Mouse (Mus musculus): ENCODE measurements around the gene Emilin3. TPM values are rescaled to one million over a fixed set of nuclear protein-coding genes. Genes with fewer than 3 reads are reported as not detected.

The Emilin3 gene
- polyA plus RNA-seq, 1 experiment = 0.11 TPM

GRCm38 (mm10) chr2:160918154-160918929, 6.2 kb upstream of the Emilin3 start:
- TF ChIP-seq POLR2A (IDR thresholded peaks at IDR 0.05; ENCODE audit: control insufficient read depth, extremely low read depth, insufficient read depth, low read length, poor library complexity) = no peak
- TF ChIP-seq CTCF (IDR thresholded peaks at IDR 0.05; ENCODE audit: borderline replicate concordance, control insufficient read depth, extremely low read depth, insufficient read depth, low read length, poor library complexity) = no peak
- H3K27me3 ChIP-seq (ENCODE audit: control insufficient read depth, insufficient read depth, low read length) = no peaks in the 10 kb centered on the region
- WGBS = 78% methylated on average over 8 of the region's 8 CpGs

DNA sequence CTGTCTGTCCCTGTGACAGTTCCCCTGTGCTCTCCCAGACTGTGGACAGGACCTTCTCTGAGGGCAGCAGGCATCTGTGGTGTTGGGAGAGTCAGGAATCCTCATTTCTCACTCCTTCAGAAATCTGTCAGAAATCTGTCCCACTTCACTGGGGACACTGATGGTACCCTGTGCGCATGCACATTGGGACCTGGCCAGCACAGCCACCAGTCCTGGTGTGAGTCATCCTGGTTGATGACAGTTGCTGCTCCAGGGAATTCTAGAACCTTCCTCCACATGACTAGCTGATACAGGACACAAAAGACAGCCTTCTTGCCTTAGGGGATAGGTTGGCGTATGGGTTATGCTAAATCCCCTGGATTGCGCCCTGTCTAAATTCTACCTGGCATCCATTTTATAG, 5.2 kb upstream of the Emilin3 start:
- H3K4me1 ChIP-seq (replicated peaks; ENCODE audit: control insufficient read depth, insufficient read depth, low read length) = no peaks in the 10 kb centered on the region
- no peaks in the 10 kb centered on the region for H3K36me3 ChIP-seq (ENCODE audit: control insufficient read depth, insufficient read depth, low read length)
- DNase-seq = no peak
- H3K4me3 ChIP-seq (ENCODE audit: control insufficient read depth, insufficient read depth, low read length) = no peak overlapping the region
- 94% methylated on average over 3 of the region's 3 CpGs for WGBS
- TF ChIP-seq CTCF (IDR thresholded peaks at IDR 0.05; ENCODE audit: borderline replicate concordance, control insufficient read depth, extremely low read depth, insufficient read depth, low read length, poor library complexity) (no peak), POLR2A (IDR thresholded peaks at IDR 0.05; ENCODE audit: control insufficient read depth, extremely low read depth, insufficient read depth, low read length, poor library complexity) (no peak)
- peaks cover 2% of the 10 kb centered on the region; the same call in 1 of the 2 replicates for H3K27me3 ChIP-seq (ENCODE audit: control insufficient read depth, insufficient read depth, low read length)
- no peak overlapping the region for H3K27ac ChIP-seq (ENCODE audit: control insufficient read depth, insufficient read depth, low read length)

More at GRCm38 (mm10) chr2:160918154-160918929, 6.2 kb upstream of the Emilin3 start:
- Histone ChIP-seq H3K4me1 (replicated peaks; ENCODE audit: control insufficient read depth, insufficient read depth, low read length) (no peaks in the 10 kb centered on the region), H3K27ac (ENCODE audit: control insufficient read depth, insufficient read depth, low read length) (no peak overlapping the region), H3K36me3 (ENCODE audit: control insufficient read depth, insufficient read depth, low read length) (no peaks in the 10 kb centered on the region), H3K4me3 (ENCODE audit: control insufficient read depth, insufficient read depth, low read length) (no peak overlapping the region)
- DNase-seq = no peak

DNA sequence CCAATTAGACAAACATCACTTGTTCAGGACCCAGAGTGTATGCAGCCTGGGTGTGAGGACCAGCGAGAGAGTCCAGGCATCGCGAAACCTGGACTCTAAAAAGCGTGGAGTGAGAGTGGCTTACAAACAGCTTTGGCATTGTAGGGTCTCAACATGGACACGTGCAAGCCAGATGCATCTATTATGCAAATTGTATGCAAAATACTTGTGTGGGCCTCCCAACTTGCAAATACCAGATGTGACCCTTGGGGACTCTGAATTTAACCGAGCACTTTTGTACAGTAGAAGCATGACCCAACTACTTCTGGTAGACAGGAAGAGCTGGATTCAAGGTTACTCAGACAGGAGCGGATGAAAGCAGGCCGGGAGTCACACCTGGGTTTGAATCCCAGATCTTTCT, 4.6 kb upstream of the Emilin3 start:
- no peak for TF ChIP-seq POLR2A (IDR thresholded peaks at IDR 0.05; ENCODE audit: control insufficient read depth, extremely low read depth, insufficient read depth, low read length, poor library complexity)
- TF ChIP-seq CTCF (IDR thresholded peaks at IDR 0.05; ENCODE audit: borderline replicate concordance, control insufficient read depth, extremely low read depth, insufficient read depth, low read length, poor library complexity) = no peak
- no peak for DNase-seq
- Histone ChIP-seq H3K4me3 (ENCODE audit: control insufficient read depth, insufficient read depth, low read length) (no peak overlapping the region), H3K36me3 (ENCODE audit: control insufficient read depth, insufficient read depth, low read length) (no peaks in the 10 kb centered on the region), H3K27me3 (ENCODE audit: control insufficient read depth, insufficient read depth, low read length) (peaks cover 3% of the 10 kb centered on the region; the same call in 1 of the 2 replicates), H3K4me1 (replicated peaks; ENCODE audit: control insufficient read depth, insufficient read depth, low read length) (no peaks in the 10 kb centered on the region), H3K27ac (ENCODE audit: control insufficient read depth, insufficient read depth, low read length) (no peak overlapping the region)
- WGBS = 87% methylated on average over 8 of the region's 8 CpGs

DNA sequence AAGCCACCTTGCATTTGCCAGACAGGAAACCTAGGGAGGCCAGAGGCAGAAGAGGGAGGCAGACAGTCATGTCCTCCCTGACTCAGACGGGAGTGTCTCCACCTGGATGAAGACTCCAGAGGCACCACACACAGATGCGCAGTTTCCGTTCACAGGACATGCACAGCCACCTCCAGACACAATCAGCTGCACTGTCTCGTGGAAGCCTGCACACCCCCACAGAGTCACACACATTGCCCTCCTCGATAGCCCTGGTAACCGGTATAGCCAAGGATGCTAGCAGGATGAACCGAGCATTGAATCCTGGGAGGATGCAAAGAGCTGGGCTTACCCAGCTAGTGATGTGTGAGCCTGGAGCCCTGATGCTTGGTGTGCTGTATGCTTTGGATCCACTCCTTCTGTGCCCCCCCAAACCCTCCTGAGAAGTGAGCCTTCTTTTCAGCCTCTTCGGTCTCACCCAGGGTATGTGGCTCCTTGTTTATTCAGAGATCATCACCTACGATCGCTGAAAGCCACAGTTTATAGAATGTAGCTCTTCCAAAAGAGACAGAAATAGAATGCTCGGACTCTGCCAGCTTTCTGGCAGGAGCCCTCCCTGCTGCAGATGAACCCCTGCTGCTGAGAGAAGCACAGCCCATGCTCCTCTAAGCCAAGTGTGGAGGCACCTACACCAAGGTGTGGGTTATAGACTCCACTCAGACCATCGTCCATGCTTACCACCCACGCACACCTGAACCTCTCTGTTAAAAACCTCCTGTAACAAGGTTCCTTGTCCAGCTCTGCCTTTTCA, 3.9 kb upstream of the Emilin3 start:
- TF ChIP-seq CTCF (IDR thresholded peaks at IDR 0.05; ENCODE audit: borderline replicate concordance, control insufficient read depth, extremely low read depth, insufficient read depth, low read length, poor library complexity) (no peak), POLR2A (IDR thresholded peaks at IDR 0.05; ENCODE audit: control insufficient read depth, extremely low read depth, insufficient read depth, low read length, poor library complexity) (no peak)
- Histone ChIP-seq H3K27me3 (ENCODE audit: control insufficient read depth, insufficient read depth, low read length) (peaks cover 10% of the 10 kb centered on the region), H3K4me3 (ENCODE audit: control insufficient read depth, insufficient read depth, low read length) (no peak overlapping the region), H3K36me3 (ENCODE audit: control insufficient read depth, insufficient read depth, low read length) (no peaks in the 10 kb centered on the region), H3K27ac (ENCODE audit: control insufficient read depth, insufficient read depth, low read length) (no peak overlapping the region), H3K4me1 (replicated peaks; ENCODE audit: control insufficient read depth, insufficient read depth, low read length) (no peaks in the 10 kb centered on the region)
- WGBS = 92% methylated on average over 13 of the region's 13 CpGs
- DNase-seq = no peak

DNA sequence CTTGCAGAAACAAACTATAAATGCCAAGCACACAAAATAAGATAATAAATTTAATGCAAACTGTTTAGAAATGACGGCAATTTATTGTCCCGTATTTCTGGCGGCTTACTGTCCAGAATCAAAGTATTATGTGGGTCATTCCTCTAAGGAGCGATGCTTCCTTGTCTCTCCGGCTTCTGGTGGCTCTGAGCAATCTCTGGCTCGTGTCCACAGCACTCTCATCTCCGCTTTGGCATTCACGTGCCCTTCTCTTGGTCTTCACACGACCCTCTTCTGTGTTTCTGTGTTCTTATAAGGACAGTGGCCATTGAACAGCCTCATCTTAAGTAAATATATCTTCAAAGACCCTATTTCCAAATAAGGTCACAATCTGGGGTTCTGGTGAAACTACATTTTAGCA, 2.5 kb upstream of the Emilin3 start:
- Histone ChIP-seq H3K4me1 (replicated peaks; ENCODE audit: control insufficient read depth, insufficient read depth, low read length) (no peaks in the 10 kb centered on the region), H3K36me3 (ENCODE audit: control insufficient read depth, insufficient read depth, low read length) (no peaks in the 10 kb centered on the region), H3K27ac (ENCODE audit: control insufficient read depth, insufficient read depth, low read length) (no peak overlapping the region), H3K4me3 (ENCODE audit: control insufficient read depth, insufficient read depth, low read length) (no peak overlapping the region), H3K27me3 (ENCODE audit: control insufficient read depth, insufficient read depth, low read length) (peaks cover 11% of the 10 kb centered on the region)
- no peak for DNase-seq
- WGBS = 84% methylated on average over 9 of the region's 9 CpGs
- TF ChIP-seq CTCF (IDR thresholded peaks at IDR 0.05; ENCODE audit: borderline replicate concordance, control insufficient read depth, extremely low read depth, insufficient read depth, low read length, poor library complexity) = no peak
- no peak for TF ChIP-seq POLR2A (IDR thresholded peaks at IDR 0.05; ENCODE audit: control insufficient read depth, extremely low read depth, insufficient read depth, low read length, poor library complexity)

- Histone ChIP-seq H3K4me3 (ENCODE audit: control insufficient read depth, insufficient read depth, low read length) (no peak overlapping the region), H3K27ac (ENCODE audit: control insufficient read depth, insufficient read depth, low read length) (no peak overlapping the region), H3K27me3 (ENCODE audit: control insufficient read depth, insufficient read depth, low read length) (peaks cover 11% of the 10 kb centered on the region), H3K36me3 (ENCODE audit: control insufficient read depth, insufficient read depth, low read length) (no peaks in the 10 kb centered on the region), H3K4me1 (replicated peaks; ENCODE audit: control insufficient read depth, insufficient read depth, low read length) (no peaks in the 10 kb centered on the region)
- 6% methylated on average over 64 of the region's 64 CpGs for WGBS
- TF ChIP-seq CTCF (IDR thresholded peaks at IDR 0.05; ENCODE audit: borderline replicate concordance, control insufficient read depth, extremely low read depth, insufficient read depth, low read length, poor library complexity) (no peak), POLR2A (IDR thresholded peaks at IDR 0.05; ENCODE audit: control insufficient read depth, extremely low read depth, insufficient read depth, low read length, poor library complexity) (no peak)
- no peak for DNase-seq
Observed at GRCm38 (mm10) chr2:160911558-160912201, 448 bp downstream of the Emilin3 start.

Measured in thymus, adult 2 months (tissue).